Mouse (Mus musculus) lung, postnatal 36 days (tissue): ENCODE data around the gene Gdap2.

ENCODE experiments used
- DNase-seq: peaks from one replicate; pipeline ENCODE4 v3.0.0; 2022; ENCODE audit warnings: mixed read lengths

Gdap2 gene

GRCm38 (mm10) chr3:100162315-100163105, at the start of gene Gdap2, which contains the start of gene Wdr3:
Gdap2 (plus strand) TSS chr3:100162381.
Wdr3 (minus strand) TSS chr3:100162407.
- peak; percentile 97 for DNase-seq

DNA sequence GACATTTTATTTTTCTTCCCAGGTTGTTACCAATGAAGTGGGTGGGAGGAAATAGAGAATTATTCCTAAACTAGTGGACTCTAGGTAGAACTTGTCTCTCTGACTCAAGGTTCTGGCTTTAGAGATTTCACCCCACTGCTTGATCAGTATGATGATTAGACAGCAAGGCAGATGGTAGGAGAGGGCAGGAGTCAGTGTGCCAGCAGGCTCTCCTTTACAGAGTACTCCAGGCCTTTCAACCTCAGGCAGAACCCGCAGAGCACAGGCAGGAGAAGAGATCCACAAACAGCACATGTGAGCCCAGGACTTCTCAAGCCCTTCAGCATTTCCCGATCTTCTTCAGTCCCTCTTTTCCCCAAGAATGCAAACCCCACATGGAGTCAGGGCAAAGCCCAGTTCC, 43.5 kb upstream of the Gdap2 start:
- DNase-seq = no peak

DNA sequence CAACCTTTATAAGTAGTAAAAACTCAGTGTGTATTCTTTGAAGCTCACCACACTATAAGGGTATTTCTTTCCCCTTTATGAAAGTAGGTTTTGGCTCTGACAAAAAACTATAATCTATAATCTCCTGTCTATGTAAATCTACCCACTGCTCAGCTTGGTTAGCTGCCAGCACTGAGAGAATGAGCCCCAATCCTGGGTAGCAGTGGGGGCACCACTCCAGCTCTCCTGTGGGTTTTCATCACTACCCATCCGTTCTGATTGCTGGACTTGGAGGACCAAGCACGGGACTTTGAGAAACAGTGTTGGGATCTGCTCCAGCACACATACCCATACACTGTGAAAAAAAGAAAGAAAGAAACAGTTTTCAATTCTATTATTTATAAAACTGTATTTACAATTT, 40.2 kb upstream of the Gdap2 start:
- DNase-seq = no peak

DNA sequence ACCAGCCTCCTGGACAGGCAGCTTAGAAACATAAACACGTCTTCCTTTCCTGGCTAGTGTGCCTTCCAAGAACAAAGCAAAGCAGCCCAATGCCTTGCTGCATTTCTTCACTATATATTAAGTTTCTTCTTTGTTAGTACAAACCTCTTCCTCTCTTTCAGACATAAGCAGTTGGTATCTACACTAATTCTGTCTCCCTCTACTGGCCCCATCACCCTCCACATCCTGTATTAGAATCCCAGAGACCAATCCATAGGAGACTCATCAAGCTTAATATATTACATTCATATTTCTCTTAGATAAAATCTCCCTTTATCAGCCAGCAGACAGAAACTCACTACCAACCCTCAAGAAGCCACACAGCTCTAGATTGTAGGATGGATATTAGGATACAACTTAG, 39.7 kb upstream of the Gdap2 start:
- no peak for DNase-seq

DNA sequence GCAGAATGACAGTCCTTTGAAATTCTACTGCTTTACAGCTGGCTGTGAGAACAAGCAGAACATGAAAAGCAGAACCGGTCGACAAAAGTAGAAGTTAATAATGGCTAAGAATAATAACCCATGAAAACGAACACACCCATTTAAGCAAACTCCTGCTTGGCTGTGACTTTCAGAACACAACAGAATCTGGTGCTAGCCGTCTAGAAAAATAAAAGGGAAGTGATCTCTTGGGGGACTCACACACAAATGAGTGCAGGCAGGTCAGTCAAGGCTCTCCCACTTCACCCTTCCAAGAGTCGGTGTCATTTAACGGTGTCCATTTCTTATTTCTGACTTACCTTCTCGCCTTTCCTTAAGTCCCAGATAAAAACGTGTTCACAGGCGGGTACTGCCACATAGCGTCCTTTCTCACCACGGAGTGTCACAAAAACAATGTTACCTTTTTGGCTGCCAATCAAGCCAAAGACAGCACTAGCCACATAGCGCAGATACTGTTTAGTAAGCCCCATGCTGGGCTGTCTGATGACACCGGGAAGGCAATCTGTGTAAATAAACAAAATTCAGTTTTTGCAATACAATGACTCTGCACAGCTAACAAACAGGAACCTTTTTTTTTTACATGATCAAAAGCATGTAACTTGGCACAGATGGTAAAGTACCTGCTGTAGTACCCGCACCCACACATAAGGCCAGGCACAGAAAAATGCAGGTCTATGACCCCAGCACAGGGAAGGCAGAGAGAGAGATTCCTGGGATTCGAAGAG, 1.3 kb upstream of the Gdap2 start:
- DNase-seq = no peak

DNA sequence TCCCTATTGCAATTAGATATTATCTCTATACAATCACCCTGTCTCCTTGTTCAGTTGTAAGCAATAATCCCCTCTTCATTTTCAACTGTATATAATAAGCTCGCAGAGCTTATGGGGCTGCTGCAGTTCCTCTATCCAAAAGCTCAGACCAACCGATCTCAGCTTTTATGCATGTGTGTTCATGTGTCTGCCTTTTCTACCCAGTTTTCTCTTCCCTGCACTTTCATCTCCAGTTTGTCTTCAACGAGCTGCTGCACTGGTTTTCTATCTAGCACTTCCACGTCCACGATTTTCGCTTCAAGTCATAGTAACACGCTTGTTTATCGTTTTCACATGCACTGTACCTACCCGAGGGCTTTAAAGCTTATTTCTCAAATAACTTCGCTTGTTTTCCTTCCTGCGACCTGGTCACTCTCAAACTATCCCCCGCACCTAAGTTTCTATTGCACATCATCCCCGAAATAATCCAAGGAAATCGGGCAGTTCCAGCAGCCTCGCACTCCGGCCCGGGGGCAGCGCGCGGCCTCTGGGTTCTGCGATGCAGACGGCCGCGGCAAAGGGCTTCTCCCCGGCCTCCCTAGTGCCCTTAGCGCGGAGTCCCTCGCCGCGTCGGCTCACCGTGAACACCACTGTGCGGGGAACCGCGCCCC, 391 bp upstream of the Gdap2 start:
- no peak for DNase-seq

DNA sequence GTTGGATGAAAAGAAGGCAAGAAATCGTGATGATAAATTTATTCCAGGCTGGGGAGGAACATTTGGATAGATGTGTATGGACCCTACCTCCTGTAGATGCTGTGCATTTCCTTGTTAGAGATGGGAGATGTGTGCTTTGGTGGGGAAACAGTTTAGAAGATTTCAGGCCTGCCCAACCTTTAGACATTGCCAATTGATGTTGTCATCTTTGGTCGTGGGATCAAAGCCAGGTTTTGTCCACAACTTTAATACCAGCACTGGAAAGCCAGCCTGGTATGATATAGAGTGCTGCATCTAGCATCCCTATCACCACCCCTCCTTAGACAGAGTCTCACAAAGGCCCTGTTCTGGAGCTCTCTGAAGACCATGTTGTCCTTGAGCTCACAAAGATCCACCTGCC, 1.4 kb downstream of the Gdap2 start:
- no peak for DNase-seq

DNA sequence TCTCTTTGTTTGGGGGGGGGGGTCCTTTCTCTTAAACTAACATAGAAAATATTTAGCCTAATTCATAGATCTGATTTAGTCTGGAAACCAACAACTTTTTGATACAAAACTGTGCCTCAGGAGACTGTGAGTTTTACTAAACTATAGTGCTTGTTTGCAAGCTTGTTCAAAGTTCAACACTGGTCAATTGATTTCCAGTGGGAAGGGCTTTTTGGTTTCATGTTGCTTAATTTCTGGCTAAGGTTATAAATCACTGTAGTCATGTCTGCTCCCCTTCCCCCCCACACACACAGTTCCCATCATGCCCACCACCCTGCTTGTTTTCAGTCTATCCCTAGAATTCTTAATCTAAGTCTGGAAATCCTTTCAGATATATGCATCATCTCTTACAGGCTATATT, 2.8 kb downstream of the Gdap2 start:
- no peak for DNase-seq

GRCm38 (mm10) chr3:100176031-100176430, 13.8 kb downstream of the Gdap2 start:
- DNase-seq = no peak

DNA sequence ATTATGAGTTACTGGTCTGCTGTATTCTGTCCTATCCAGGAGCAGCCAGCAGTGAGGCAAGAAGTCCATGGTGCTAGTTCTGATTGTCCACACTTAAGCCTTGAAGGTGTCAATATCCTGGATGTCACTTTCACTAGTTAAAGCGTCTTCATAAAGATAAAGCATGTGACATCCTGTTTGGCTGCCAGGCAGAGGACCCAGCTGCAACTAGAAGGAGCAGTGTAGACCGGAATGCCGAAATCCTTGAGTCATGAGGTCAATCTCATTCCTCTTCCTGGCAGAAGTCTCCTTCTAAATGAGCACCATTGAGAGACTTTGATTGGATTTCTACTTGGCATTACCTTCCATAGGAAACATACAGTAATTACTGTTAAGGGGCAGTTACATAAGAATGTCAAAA, 18.3 kb downstream of the Gdap2 start:
- no peak for DNase-seq

GRCm38 (mm10) chr3:100189444-100189843, 27.3 kb downstream of the Gdap2 start:
- DNase-seq = peak; percentile 81

DNA sequence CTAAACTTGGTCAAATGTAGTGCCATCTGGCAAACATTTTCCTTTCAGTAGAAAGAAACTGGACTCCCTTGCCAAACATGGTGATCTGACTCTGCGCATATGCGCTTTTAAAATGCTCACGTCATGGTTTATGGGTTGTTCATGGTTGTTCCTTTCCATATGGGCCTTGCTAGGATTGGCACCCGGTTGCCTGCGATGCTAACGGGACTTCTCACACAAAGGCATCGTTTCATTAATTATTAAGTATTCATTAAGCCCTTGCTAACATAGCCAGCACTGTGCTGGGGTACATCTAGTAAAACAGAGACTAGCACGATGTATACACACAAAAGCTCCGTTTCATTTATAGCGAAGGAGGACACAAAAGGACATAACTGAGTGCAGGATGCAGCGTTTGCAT, 27.7 kb downstream of the Gdap2 start:
- no peak for DNase-seq

DNA sequence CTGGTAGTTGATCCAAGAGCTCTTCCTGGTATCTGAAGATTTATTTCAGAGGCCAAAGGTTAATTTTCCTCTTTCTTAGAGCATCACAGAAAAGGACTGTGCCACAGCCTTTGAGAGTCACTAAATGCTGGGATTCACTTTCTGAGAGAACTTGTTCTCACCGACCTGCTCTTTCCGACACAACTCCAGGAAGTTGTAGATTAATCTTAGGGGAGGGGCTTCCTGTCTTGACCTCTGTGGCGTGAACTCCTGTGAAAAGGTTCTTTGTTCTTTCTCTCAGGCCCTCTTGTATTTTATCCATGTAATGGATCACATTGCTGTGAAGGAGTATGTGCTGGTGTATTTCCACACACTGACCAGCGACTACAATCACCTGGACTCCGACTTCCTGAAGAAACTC, 32.0 kb downstream of the Gdap2 start:
- no peak for DNase-seq

GRCm38 (mm10) chr3:100201554-100201953, 39.4 kb downstream of the Gdap2 start:
- DNase-seq = peak; percentile 16

DNA sequence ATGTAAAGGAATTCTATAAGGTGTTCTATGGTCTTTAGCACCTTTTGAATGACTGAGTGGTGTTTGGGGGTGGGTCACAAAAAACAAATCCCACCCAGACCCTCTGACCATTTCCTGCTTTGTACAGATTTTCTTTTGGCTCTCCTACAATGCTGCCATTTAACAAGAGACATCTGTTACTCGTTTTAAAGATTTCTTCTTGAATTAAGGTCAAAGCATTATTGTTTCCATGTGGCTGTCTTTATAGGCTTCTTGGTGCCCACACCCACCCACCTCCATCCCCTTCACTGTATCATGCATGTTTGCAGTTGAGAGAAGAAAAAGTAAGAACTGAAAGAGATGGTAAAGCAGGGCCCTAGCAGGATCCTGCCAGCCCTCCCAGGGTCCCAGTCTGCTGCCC, 44.8 kb downstream of the Gdap2 start:
- no peak for DNase-seq

GRCm38 (mm10) chr3:100215469-100215868, 53.3 kb downstream of the Gdap2 start:
- DNase-seq = no peak

DNA sequence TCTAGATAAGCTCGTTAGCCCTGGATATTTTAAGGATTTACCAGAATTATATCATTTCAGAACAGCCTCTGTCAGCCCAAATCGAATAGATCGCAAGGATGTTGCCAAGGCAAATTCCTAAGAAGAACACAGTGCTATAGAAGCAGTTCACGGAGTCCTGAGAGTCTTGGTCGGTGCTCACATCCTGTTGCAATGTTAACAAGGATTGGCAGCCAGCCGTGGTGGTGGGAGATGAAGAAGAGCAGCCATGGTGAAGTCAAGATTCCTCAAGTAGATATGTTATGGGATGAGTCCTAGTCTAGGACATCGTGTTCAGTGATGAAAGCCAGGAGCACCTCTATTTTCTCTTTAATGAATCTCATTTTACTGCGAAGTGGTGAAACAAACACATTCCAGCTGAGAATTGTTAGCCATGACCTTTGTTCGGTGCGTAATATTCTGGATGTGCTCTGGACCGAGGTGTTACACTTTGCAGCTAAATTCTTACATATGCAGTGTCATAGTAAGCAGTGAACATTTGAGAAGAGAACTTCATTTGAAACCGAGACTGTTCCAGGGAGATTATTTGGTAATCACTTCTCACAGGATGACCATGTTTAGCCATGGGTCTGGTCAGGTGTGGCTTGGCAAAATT, 63.3 kb downstream of the Gdap2 start:
- DNase-seq = no peak

GRCm38 (mm10) chr3:100227509-100227908, 65.3 kb downstream of the Gdap2 start:
- peak; percentile 27 for DNase-seq

- no peak for DNase-seq
Observed at GRCm38 (mm10) chr3:100228981-100229380, 66.8 kb downstream of the Gdap2 start.

DNA sequence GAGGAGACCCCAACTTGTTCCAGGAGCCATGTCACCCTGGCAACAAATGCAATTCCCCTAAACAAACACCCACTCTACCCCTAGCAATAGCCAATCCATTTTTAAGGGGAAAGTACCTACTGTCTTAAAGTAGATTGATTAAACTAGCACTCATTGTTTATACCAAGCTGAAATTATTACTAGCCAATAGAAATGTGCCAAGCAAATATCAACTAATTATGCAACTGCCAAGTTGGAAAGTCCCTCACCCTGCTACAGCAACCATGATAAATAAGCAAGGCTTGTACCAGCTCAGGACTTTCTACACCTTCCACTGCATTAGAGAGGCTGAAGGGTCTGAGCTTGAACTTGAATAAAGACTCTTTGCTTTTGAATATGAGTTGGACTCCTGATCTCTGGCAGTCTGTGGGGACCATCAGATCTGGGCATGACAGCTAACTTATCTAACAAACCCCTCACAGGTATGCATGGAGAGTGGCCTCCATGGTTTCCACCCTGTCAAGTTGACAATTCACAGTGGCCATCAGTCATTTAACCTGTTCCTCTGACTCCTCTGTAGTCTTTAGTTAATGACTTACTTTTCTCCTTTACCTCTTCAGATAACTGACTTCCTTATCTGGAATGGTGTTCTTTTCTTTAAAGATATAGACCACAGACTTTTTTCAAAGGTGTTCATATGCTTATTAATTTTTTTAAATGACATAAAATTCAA, 74.7 kb downstream of the Gdap2 start:
- no peak for DNase-seq

DNA sequence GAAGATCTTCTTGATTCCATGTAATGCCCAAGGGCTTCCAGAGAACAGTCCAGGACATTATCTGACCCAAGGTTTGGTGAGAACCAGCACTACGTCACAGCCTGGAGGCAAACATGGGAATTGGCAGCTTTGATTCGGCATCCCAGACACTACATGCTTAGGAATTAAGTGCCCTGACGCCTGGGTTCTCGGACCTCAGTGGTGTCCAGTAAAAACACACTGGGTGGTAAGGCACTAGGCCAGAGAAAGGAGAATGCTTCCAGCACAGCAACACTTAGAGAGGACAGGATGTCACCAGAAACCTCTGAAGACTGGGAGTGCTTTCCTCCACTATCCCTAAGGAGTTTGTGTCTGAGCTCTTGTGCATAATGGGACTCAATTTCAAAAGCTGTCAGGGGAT, 80.0 kb downstream of the Gdap2 start:
- DNase-seq = peak; percentile 6

- peak; percentile 4 for DNase-seq
Observed at GRCm38 (mm10) chr3:100246286-100246825, 84.2 kb downstream of the Gdap2 start.
